Mouse (Mus musculus) lung, postnatal 36 days (tissue): ENCODE measurements around the gene Clca3a1.
A peak's percentile ranks its signal among the peaks of the same experiment; 100 is the strongest.

Source experiments
- DNase-seq: peaks from one replicate; pipeline ENCODE4 v3.0.0; 2022; ENCODE audit warnings: mixed read lengths

Clca3a1 gene

DNA sequence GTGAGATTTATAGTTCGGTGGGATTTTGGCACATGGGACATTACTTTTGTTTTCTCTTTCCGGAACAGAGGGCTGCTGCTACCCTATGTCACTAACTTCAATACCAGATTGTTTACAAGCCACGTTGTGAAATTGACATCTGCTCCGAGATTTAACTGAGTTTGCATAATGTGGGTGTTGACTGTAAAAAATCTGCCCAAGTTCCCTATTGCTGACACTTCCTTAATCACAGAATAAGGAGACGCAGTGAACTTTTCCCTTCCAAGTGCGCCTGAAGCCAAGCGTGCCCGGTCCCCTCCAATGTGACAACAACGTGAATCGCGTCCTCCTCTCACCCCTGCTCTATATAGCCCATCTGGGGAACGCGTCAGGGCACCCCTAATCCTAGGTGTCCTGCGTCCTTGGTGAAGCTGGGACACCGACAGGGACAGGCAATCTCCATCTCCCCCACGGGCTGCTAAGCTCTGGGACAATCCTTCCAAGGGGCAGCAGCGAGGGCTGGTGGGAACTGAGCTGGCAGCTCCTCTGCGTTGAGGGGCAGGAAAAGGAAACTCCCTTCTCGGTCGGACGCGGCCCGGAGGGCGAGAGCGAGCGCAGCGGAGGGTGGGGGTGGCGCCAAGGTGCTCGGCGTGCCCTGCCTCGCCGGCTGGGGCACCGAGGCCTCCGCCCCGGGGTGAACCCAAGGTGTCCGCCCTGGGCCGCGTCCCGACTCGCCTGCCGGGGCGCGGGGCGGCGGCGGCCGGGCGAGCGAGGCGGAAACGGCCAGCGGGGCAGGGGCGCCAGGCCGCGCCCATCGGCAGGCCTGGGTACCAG, 41.5 kb downstream of the Clca3a1 start:
- peak; percentile 66 for DNase-seq

GRCm38 (mm10) chr3:144718706-144719087, 42.1 kb downstream of the Clca3a1 start:
- DNase-seq = peak; percentile 74

GRCm38 (mm10) chr3:144717835-144718234, 42.9 kb downstream of the Clca3a1 start:
- DNase-seq = no peak

- no peak for DNase-seq
Observed at GRCm38 (mm10) chr3:144717121-144717520, 43.7 kb downstream of the Clca3a1 start.

- DNase-seq = no peak
Observed at GRCm38 (mm10) chr3:144715901-144716300, 44.9 kb downstream of the Clca3a1 start.

GRCm38 (mm10) chr3:144715033-144715432, 45.7 kb downstream of the Clca3a1 start:
- no peak for DNase-seq

DNA sequence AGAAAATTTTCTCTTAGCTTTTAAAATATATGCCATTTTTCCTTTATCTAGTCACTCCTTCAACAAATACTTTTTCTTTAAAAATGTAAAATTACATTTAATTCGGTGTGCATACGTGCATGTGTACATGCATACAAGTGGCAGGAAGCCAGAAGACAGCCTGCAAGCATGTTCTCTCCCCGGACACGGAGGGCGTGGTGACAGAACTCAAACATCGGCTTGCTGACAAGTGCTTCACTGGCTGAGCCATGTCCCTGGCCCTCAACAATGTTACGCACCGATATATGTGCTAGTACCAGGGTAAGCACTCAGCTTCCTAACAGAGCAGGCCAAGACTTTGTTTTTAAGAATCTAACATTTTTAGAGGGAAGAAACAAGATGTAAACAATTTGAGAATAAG, 46.2 kb downstream of the Clca3a1 start:
- peak; percentile 54 for DNase-seq

- peak; percentile 59 for DNase-seq
Observed at GRCm38 (mm10) chr3:144714126-144714525, 46.7 kb downstream of the Clca3a1 start.

- no peak for DNase-seq
Observed at GRCm38 (mm10) chr3:144711607-144712206, 49.1 kb downstream of the Clca3a1 start.

DNA sequence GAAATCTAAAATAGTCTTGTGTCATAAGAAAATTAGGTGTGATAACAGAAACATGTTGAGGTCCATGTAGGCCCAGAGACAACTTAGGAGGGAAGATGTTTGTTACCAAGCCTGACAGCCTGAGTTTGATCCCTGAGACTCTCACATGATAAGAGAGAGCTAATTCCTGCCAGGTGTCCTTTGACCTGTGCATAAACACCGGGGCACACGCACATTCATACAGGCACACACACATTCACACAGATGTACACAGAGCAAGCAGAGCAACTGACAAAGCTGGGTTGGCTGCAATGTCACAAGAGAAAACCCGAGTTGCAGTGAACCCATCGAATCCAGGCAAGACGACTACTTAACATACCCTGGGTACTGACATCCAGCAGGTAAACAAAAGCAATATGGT, 52.2 kb downstream of the Clca3a1 start:
- no peak for DNase-seq

DNA sequence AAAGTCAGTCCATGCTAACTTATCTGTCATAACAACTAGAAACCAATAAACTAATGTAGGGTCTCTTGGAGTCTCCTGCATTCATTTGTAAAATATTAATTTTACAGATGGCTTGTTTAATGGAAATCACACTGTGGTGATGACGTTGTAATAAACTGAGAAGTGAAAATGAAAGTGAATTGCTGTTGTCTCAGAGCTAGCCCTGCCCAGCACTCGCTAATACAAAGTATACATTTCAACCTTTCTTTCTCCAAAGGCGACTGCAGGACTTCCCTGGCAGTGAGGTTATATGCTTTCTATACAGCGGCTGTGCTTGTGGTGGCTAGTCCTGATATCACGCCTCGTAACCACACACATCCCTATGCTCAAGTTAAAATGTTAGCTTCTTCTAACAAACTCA, 56.8 kb downstream of the Clca3a1 start:
- no peak for DNase-seq

GRCm38 (mm10) chr3:144698790-144699433, 61.9 kb downstream of the Clca3a1 start:
- no peak for DNase-seq

- no peak for DNase-seq
Observed at GRCm38 (mm10) chr3:144697942-144698341, 62.8 kb downstream of the Clca3a1 start.

- DNase-seq = no peak
Observed at GRCm38 (mm10) chr3:144697154-144697553, 63.6 kb downstream of the Clca3a1 start.

GRCm38 (mm10) chr3:144694941-144695340, 65.8 kb downstream of the Clca3a1 start:
- DNase-seq = no peak

- no peak for DNase-seq
Observed at GRCm38 (mm10) chr3:144694040-144694439, 66.7 kb downstream of the Clca3a1 start.

DNA sequence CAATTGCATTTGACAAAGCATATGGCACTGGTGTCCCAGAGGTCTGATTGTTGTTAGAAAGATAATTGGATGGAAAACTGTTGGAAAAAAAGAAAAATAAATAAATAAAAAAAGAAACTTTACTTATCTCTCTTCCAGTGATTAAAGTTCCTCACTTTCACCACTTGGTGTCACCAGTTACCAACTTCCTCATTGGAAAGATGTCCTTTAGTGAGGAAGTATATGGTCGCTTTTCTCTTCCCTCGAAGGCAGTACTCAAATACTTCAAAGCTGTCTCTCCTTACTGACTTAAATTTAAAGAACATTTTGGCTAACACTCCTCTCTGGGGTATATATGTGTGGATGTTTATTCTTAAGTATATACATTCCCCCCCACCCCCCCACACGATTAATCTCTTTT, 68.7 kb downstream of the Clca3a1 start:
- DNase-seq = peak; percentile 68

GRCm38 (mm10) chr3:144689236-144689635, 71.5 kb downstream of the Clca3a1 start:
- peak; percentile 26 for DNase-seq

- DNase-seq = no peak
Observed at GRCm38 (mm10) chr3:144688284-144688683, 72.5 kb downstream of the Clca3a1 start.

GRCm38 (mm10) chr3:144687618-144688017, 73.2 kb downstream of the Clca3a1 start:
- DNase-seq = no peak

DNA sequence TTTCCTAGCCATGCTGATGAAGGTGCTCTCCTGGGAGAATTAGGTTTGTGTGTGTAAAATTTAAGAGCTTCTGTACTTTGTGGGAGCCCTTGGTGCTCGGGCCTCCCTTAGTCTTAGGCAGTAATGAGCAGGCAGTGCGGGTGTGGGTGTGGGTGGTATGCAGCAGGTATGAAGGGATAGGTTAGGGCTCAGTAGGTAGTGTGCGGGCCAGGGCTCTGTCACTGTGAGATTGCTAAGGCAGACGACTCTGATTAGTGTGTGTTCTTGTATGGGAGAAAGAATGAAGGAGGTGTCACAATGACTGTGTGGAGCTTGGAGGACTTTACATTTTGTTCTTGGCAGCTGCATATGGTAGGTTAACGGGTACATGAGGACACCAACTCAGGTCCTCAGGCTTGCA, 74.6 kb downstream of the Clca3a1 start:
- DNase-seq = no peak

GRCm38 (mm10) chr3:144683136-144683814, 77.5 kb downstream of the Clca3a1 start:
- DNase-seq = no peak

GRCm38 (mm10) chr3:144681542-144681941, 79.2 kb downstream of the Clca3a1 start:
- no peak for DNase-seq
